Mouse (Mus musculus) kidney, adult 2 months (tissue): Measurements from ENCODE around the gene Cdk6. TPM values are rescaled to one million over a fixed set of nuclear protein-coding genes. Genes with fewer than 3 reads are reported as not detected.

ENCODE experiments used
- DNase-seq: peaks from one replicate; pipeline ENCODE4 v3.0.0; 2021
- H3K27ac ChIP-seq: fragments of 200-500 bp; 2 replicates; pipeline ENCODE4 v1.5.1; 2012; ENCODE audit warnings: low read depth, low read length, control low read depth, inconsistent platforms; ENCODE audit not compliant: insufficient read depth
- H3K27me3 ChIP-seq: fragments of 200-500 bp; replicated peaks from 2 replicates; pipeline ENCODE4 v1.6.1; 2012; ENCODE audit warnings: mild to moderate bottlenecking, moderate library complexity, low read length, inconsistent platforms; ENCODE audit not compliant: control insufficient read depth, insufficient read depth
- H3K36me3 ChIP-seq: fragments of 200-500 bp; 2 replicates; pipeline ENCODE4 v1.6.1; 2012; ENCODE audit warnings: mild to moderate bottlenecking, moderate library complexity, low read length, inconsistent platforms; ENCODE audit not compliant: control insufficient read depth, insufficient read depth
- H3K4me1 ChIP-seq: fragments of 200-500 bp; 2 replicates; pipeline ENCODE4 v1.6.1; 2011; ENCODE audit warnings: low read length; ENCODE audit not compliant: control insufficient read depth, insufficient read depth
- H3K4me3 ChIP-seq: fragments of 200-500 bp; 2 replicates; pipeline ENCODE4 v1.5.1; 2011; ENCODE audit warnings: mild to moderate bottlenecking, low read depth, low read length, control low read depth; ENCODE audit not compliant: insufficient read depth
- CTCF ChIP-seq: fragments of 200-500 bp; conservative IDR thresholded peaks from 2 replicates; pipeline ENCODE4 v1.5.1; 2011; ENCODE audit warnings: low read depth, mild to moderate bottlenecking, control low read depth, low read length, moderate library complexity, mixed read lengths; ENCODE audit not compliant: insufficient read depth, insufficient read length
- POLR2A ChIP-seq: fragments of 200-500 bp; IDR thresholded peaks from one replicate; pipeline ENCODE4 v1.6.1; 2011; ENCODE audit warnings: low read depth, low read length, control low read depth
- WGBS: fragments of 180-500 bp; shearing (Covaris S2); methylation state at CpG from one replicate; pipeline ENCODE4 v1.1.7; 2018; 5-methylcytosine and 5-hydroxymethylcytosine counted together
- polyA plus RNA-seq: library from polyadenylated mRNA; depleted of rRNA; stranded (reverse); fragments of >200 nt; gene quantifications from 2 replicates; pipeline ENCODE4 v1.2.3, GENCODE M21; 2012

Gene Cdk6
- polyA plus RNA-seq, 1 experiment: 6.0 TPM

- WGBS: 70% methylated on average over 9 of the region's 9 CpGs
- TF ChIP-seq CTCF: no peak
- no peak for TF ChIP-seq POLR2A
- DNase-seq: no peak
Measured at GRCm38 (mm10) chr5:3460907-3461306, 119.6 kb downstream of the Cdk6 start.

DNA sequence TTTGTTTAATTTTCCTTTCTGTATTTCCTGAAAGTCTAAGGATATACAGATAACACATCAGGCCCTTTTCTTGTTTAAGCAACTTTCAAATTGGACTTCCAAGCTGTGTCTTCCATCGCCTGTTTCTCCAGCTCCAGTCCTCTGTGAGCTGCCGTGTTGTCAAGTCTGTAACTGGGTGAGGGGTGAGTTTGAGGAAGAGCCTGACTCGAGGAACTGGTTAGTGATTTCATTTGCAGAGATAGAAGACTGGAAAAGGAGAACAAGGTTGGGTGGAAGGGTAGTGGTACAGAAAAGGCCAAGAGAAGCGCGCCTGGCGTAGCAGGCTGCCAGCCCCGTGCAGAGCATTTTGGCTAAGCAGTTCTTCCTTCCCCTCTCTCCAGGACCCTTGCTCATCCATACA is 120.1 kb downstream of the Cdk6 start:
- DNase-seq: no peak
- 87% methylated on average over 7 of the region's 7 CpGs for WGBS
- no peaks in the 10 kb centered on the region for H3K36me3 ChIP-seq

More at GRCm38 (mm10) chr5:3460907-3461306, 119.6 kb downstream of the Cdk6 start:
- Histone ChIP-seq H3K36me3 (no peaks in the 10 kb centered on the region), H3K4me1 (no peaks in the 10 kb centered on the region), H3K27ac (no peak overlapping the region), H3K27me3 (no peaks in the 10 kb centered on the region), H3K4me3 (no peak overlapping the region)

GRCm38 (mm10) chr5:3462897-3463757 is 121.8 kb downstream of the Cdk6 start:
- Histone ChIP-seq H3K27me3 (no peaks in the 10 kb centered on the region), H3K36me3 (no peaks in the 10 kb centered on the region), H3K4me1 (no peaks in the 10 kb centered on the region), H3K4me3 (no peak overlapping the region), H3K27ac (no peak overlapping the region)
- peak; percentile 23 for DNase-seq
- WGBS: 63% methylated on average over 11 of the region's 11 CpGs
- TF ChIP-seq POLR2A (no peak), CTCF (no peak)

More for the DNA sequence above, 120.1 kb downstream of the Cdk6 start:
- Histone ChIP-seq H3K4me3 (no peak overlapping the region), H3K4me1 (no peaks in the 10 kb centered on the region), H3K27me3 (no peaks in the 10 kb centered on the region), H3K27ac (no peak overlapping the region)
- TF ChIP-seq CTCF (no peak), POLR2A (no peak)

GRCm38 (mm10) chr5:3463758-3464157 is 122.5 kb downstream of the Cdk6 start:
- Histone ChIP-seq H3K27ac (no peak overlapping the region), H3K36me3 (no peaks in the 10 kb centered on the region), H3K27me3 (no peaks in the 10 kb centered on the region), H3K4me1 (no peaks in the 10 kb centered on the region), H3K4me3 (no peak overlapping the region)
- DNase-seq: no peak
- TF ChIP-seq CTCF (no peak), POLR2A (no peak)
- 92% methylated on average over 3 of the region's 3 CpGs for WGBS

DNA sequence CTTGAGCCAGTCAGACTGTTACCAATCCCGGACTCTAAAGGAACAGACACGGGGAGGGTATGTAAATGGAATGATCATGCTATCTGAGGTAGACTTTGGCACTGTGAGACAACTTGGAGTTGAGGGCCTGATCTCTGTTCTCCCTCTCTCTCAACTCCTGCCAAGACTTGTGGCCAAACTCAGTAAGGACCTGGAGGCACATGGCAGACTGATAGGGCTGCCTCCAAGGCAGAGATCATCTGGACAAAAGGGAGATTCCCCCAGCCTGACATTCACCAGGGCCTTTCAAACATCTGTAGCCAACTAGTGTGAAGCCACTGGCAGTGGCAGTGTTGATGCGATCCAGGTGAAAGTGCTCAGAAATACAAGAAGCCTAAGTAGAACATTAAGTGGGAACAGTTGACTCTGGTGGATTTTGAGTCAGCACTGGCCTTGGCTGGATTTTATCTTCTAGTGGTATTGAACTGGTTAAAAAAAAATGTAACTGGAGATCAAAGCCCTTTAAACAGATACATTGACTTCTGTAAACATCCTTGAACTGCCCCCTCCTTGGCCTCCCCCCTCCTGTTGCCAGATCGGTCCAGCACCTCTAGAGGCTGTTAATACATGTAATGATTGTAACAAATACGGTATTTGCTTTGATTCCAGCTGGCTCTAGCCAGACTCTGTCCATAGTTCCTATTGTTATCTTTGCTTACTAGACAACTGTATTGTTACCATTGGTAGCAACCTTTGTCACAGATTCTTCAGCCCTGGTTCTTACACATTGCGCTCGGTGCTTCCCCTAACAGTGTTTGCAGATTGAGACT is 125.0 kb downstream of the Cdk6 start:
- 60% methylated on average over 7 of the region's 7 CpGs for WGBS
- TF ChIP-seq CTCF: no peak
- no peak for TF ChIP-seq POLR2A
- Histone ChIP-seq H3K4me3 (no peak overlapping the region), H3K4me1 (no peaks in the 10 kb centered on the region), H3K27ac (no peak overlapping the region), H3K27me3 (no peaks in the 10 kb centered on the region), H3K36me3 (no peaks in the 10 kb centered on the region)
- DNase-seq: peak; percentile 18

DNA sequence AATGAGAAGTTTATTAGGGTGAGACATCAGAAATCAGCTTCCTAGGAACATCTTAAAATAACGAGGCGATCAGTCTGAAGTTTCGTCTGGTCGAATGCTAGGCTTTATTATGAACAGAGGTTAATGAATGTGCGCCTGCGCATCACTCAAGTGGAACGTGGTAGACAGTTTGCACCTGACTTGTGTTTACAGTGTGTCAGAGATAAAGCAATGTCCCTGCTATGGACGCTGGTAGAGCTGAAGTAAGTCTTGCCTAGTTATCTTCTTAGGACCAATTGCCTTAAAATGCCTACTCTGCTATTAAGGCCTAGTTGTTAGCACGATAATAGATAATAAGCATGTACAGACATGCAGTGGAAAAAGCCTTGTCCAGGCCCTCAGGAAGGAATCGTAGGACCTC is 129.6 kb downstream of the Cdk6 start:
- no peak for DNase-seq

More for the DNA sequence above, 129.6 kb downstream of the Cdk6 start:
- WGBS: 64% methylated on average over 10 of the region's 10 CpGs
- Histone ChIP-seq H3K4me3 (no peak overlapping the region), H3K27ac (no peak overlapping the region), H3K36me3 (no peaks in the 10 kb centered on the region), H3K27me3 (no peaks in the 10 kb centered on the region), H3K4me1 (no peaks in the 10 kb centered on the region)
- TF ChIP-seq POLR2A (no peak), CTCF (no peak)
